Mouse (Mus musculus): ENCODE data around the gene Dcaf7. TPM values are rescaled to one million over a fixed set of nuclear protein-coding genes. Genes with fewer than 3 reads are reported as not detected.

The Dcaf7 gene
- 64.9 TPM for total RNA-seq (2023)

DNA sequence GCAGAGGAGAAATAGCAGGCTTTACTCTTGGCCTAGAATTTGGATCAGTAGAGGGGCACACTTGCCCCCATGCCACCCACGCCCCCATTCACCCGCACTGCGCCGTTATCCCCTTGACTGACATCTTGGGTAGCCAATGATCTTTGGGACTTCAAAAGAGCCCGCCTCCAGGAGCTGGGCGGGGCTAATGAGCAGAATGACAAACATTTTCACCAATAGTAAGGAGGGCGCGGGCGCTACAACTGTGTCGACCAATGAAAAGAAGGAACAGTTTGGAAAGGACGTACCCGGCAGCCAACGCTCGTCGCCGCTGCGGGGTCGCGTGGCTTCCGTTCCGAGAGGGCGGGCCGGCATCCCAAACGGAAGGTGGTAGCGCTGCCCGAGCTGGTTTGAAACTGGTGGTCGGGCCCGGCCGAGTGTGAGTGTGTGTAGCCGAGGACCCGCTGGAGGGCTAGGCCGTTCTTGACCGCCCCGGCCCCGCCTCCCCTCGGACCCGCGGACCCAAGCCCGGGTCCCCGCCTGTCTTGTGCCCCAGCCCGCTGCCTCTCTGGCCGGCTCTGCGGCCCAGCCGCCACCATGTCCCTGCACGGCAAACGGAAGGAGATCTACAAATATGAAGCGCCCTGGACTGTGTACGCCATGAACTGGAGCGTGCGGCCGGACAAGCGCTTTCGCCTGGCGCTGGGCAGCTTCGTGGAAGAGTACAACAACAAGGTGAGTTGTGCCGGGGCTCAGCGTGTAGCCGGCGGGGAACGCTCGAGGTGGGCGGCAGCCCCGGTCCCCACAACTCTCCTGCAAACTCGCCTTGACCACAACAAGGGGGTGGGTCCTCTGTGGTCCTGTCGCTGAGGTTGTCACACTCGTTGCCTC lies at the start of gene Dcaf7:
Gene Dcaf7 (plus strand): TSS at position 325 of the 870 bp plus-strand sequence.

DNA sequence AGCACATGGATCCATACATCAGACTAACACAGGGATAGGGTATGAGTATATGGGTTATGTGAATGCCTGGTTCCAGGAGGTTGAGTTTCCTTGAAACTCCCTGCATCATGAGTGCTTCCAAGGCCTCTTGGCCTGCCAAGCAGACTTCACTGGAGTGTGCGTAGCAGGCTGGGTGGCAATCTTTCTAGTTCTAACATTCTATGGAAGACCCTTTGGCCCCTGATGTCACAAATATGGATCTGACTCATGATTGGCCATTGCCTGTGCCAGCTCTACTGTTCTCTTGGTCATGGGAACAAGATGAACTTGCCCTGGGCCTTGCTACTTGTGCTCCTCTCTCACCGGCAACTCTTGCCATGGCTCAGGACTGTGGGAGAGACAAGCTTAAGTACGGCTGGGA lies 42.3 kb upstream of the Dcaf7 start, which contains the start of gene Ace3:
Gene Ace3 (plus strand): TSS at position 301 of the 400 bp plus-strand sequence.

DNA sequence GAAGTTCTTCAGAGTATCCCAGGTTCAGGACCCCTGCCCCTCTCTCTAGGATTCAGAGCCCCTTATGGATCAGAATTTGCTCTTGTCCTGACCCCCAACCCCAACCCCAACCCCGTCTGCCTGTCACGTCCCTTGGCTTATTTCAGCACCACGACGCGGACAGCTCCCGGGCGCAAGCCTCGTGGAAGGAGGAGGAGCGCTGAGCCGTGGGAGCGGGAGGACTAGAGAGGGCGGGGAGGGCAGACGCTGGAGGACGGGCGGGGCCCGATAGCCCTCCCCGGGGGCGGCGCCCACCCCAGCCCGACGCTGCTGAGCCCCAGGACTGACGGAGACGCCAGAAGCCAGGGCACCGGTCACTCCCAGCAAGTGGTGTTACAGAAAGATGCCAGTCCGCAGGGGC lies 28.9 kb upstream of the Dcaf7 start, which contains the start of gene Kcnh6:
Gene Kcnh6 (plus strand): TSS at position 304 of the 400 bp plus-strand sequence.

DNA sequence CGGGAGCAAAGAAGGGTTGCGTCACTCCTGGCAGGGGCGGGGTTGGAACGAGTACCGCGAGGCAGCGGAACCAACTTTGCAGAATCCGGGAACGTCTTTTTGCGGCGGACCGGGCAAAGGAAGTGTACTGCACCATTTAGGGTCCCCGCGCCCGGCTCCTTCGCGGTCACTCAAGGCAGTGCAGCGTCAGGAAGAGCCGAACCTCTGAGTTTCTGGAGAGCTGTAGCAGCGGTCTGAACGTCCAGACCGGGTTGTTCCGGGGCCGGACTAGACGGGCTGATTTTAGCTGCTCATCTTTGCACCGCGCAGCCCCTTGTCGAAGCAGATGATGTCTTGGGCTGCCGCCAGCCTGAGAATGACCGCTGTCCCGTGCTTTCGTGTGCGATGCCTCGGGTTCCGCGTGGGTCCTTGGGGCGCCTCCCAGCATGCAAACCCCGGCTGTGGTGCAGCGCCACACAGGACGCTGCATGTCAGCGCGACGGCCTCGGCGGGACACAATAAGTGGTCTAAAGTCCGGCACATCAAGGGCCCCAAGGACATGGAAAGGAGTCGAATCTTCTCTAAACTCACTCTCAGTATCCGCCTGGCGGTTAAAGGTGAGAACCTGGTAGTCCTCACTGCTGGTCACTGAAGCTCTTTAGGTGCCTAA lies 29.4 kb downstream of the Dcaf7 start, which contains the start of gene Taco1:
Gene Taco1 (plus strand): TSS at position 139 of the 649 bp plus-strand sequence.

DNA sequence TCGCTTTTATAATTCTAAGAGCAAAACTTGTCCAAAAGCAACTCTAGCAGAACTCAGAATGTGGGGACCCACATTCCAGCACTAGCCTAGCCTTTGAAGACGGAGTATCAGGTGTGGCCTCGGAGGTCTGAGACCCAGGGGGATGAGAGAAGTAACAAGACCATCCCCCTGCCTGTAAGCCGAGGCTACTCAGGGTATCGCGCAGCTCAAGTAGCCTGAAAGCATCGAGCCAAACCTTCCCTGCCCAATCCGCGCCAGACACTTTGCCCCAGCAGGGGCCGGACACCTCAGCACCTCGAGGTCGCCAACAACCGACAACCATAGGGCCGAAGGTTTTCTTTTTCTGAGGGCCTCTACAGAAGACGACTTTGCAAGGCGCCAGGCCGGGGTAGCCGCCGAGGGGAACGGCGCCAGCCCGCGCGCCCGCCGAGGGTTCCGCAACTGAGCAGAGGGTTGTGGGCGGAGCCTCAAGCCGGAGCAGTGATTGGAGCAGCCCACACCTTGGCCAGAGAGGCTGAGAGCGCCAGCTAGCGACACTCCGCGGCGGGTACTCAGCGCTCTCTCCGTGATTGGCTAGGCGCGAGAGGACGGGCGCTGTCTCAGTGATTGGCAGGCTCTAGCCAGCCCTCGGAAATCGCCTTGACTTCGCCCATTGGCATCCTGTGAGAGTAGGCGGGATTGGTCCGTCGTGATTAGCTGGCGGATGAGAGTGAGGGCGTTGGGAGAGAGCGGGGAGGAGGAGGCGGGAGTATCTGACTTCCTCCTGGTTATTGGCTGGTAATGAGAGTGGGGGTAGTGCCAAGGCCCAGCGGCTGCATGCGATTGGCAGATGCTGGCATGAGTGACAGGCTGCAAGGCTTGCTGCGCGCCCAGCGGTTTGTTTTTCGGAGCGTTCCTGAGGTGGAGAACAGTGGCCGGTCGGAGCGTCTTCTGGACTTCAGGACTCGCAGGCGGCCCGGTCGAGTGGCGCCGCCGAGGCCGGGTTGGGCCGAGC lies 47.3 kb downstream of the Dcaf7 start, which contains the start of gene Map3k3:
Gene Map3k3 (plus strand): TSS at position 906 of the 994 bp plus-strand sequence.

Other genes starting within 250 kb of the Dcaf7 start
- gene Cyb561, start 83.5 kb upstream of the Dcaf7 start, total RNA-seq (2023): 0.33 TPM
- gene Ace, start 68.9 kb upstream of the Dcaf7 start, total RNA-seq (2023): 0.80 TPM
- gene Ace3, start 42.2 kb upstream of the Dcaf7 start, total RNA-seq (2023): not detected
- 0.65 TPM for gene Kcnh6, start 28.7 kb upstream of the Dcaf7 start, total RNA-seq (2023)
- gene Taco1, start 29.2 kb downstream of the Dcaf7 start, total RNA-seq (2023): 8.3 TPM
- 174 TPM for gene Map3k3, start 47.7 kb downstream of the Dcaf7 start, total RNA-seq (2023)
- gene Gm10840, start 124.0 kb downstream of the Dcaf7 start, total RNA-seq (2023): 12.1 TPM
- 840 TPM for gene Limd2, start 124.0 kb downstream of the Dcaf7 start, total RNA-seq (2023)
- 27.2 TPM for gene Strada, start 165.3 kb downstream of the Dcaf7 start, total RNA-seq (2023)
- 38.1 TPM for gene Ccdc47, start 179.5 kb downstream of the Dcaf7 start, total RNA-seq (2023)
- 80.4 TPM for gene Ddx42, start 180.1 kb downstream of the Dcaf7 start, total RNA-seq (2023)
- gene Ftsj3, start 219.2 kb downstream of the Dcaf7 start, total RNA-seq (2023): 69.6 TPM
- 46.4 TPM for gene Psmc5, start 219.3 kb downstream of the Dcaf7 start, total RNA-seq (2023)
- gene Smarcd2, start 236.1 kb downstream of the Dcaf7 start, total RNA-seq (2023): 108 TPM
- gene Tcam1, start 239.8 kb downstream of the Dcaf7 start, total RNA-seq (2023): not detected